Mouse (Mus musculus) embryo, embryonic 9.5 days (tissue): Measurements from ENCODE around the gene Nfic.

ENCODE experiments used
- DNase-seq: peaks from one replicate; pipeline ENCODE4 v3.0.0-alpha.2; 2017; ENCODE audit errors: extremely low spot score

Gene Nfic

DNA sequence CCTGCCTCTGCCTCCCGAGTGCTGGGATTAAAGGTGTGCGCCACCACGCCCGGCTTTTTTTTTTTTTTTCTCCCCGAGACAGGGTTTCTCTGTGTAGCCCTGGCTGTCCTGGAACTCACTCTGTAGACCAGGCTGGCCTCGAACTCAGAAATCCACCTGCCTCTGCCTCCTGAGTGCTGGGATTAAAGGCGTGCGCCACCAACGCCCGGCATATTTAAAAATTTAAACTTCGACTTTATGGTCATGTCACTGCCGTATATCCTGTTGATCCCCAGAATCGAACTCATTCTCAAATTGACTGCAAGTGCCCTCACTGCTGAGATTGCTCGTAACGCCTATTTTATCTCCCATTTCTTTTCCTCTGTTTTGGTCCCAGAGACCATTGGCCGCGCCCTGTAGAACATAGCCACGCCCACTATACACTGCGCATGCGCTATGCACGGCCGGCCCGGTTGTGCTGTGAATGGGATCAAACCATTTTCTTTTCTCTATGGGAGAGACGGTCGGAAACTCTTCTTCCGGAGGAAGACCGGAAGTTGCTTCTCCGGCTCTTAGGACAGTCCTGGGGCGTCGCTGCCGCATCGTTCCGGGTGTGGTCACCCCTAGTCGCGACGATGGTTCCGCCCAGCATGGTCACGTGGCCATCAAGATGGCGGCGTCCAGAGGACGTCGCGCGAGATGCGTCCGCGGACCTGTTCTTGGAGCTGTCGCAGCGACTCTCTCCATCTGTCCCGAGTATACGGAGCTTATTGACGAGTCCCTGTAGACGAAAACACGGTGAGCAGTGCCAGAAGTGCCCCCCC lies 71.4 kb downstream of the Nfic start, which contains the start of the genes Dohh and Gm48551:
Gene Dohh (plus strand): TSS at position 627 of the 803 bp plus-strand sequence.
Gene Gm48551 (plus strand): TSS at position 665 of the 803 bp plus-strand sequence.
- DNase-seq, result peak; percentile 99

GRCm38 (mm10) chr10:81382039-81382438 lies 73.4 kb downstream of the Nfic start:
- no peak for DNase-seq

- no peak for DNase-seq
These were observed 75.5 kb downstream of the Nfic start for GRCm38 (mm10) chr10:81379809-81380378.

DNA sequence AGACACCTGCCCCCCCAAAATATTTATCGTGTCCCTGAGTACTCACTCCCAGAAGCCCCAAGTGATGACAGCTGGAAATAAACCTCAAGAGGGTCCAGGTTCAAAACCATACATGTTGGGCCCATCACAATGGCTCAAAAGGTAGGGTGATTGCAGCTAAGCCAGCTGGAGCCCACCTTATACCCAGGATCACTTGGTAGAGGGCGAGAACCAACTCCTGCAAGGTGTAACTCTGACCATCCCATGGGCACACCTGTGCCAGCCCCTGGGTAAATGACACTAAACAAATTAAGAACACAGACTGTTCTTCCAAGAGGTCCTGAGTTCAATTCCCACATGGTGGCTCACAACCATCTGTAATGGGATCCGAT lies 76.3 kb downstream of the Nfic start:
- DNase-seq, result no peak

DNA sequence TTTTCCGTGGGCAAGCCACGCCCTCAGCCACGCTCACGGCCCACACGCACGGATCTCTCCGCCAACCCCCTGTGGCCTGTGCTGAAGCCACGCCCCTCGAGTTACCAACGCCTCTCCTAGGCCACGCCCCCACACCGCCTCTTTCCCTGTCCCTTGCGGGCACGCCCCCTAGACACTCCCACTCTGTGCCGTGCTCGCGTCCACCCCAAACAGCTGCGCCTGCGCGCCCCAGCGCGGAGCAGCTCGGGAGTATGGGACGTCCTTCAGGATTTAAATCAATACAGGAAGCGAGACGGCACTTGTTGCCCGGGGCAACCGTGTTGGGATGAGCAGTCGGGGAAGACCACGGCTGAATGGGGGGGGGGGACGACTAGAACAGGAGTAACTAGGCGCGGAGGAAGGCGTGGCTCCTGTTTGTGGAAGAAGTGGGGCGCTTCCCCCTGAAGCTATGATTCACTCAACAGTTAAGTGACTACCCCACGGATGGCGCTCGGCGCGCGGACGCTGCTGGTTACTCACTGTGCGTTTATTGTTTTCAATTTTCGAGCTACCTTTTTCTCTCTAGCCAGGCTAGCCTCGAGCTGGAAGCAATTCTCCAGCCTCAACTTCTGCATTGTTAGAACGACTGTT lies 76.8 kb downstream of the Nfic start:
- peak; percentile 100 for DNase-seq

DNA sequence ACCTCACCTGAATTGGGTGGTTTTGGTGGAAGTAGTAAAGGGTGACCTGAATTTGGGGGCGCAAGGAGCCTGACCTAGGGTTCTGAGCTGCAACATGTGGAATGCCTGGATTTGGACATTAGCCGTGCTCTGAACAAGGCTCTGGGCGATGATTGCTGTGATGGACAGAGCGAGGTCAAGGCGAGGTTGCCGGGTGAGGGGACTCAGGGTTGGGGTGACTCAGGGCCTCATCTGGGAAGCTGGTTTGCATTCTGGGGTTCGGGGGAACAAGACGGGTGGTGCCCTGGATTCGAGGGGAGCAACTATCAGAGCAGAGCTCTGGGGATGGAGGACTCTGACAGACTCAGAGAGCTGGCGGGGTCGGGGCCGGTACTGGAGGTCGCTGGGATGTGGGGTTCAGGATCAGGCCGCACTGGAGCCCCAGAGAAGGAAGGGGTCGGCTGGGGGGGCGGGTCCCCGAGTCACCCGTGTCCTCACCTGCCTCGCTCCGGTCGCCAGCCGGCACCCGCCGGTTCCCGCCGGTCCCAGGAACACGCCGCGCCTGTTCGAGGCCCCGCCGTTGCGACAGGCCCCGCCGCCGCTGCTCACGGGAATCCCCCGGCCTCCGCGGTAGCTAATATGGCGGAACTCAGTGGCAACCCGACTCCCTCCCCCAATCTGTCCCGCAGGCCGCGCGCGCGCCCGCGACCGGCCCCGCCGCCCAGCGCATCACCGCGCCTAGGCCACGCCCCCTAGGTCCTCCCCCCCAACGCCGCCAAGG lies 77.5 kb downstream of the Nfic start, which contains the start of gene Fzr1:
Gene Fzr1 (minus strand): TSS at position 724 of the 760 bp plus-strand sequence.
- no peak for DNase-seq

- no peak for DNase-seq
These were observed 78.1 kb downstream of the Nfic start for GRCm38 (mm10) chr10:81377362-81377664.

DNA sequence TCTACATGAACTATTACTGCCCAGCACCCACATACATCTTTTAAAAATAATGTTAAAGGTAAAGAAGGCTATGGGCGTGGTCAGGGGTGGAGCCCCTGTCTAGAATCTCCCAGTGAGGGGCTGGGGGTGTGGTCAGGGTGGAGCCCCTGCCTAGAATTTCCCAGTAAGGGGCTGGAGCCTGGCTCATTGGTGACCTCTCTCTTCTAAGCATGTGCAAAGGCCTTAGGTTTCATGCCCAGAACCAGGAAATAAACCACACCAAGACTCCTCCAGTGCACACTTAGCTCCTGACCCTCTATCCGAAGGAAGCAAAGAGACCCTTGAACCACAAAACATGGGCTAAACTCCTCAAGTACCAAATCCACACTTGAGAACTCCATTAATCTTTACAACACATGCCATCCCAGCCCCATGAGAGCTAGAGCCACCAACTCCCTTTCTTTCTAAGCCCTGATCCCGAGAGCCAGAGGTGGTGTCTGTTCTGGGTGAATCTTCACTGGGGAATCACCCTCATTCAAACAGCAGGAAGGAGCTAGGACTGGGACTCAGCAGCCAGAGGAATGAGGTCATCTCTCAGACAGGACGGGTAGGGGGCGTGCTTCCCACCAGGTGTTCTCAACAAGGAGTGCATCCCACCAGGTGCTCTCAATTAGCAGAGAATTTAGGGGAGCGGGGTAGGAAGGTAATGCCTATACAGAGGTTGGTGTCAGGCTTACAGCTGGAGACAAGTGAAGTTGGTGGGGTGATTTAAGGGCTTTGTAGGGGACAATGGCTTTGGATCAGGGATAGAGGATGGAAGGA lies 78.7 kb downstream of the Nfic start:
- no peak for DNase-seq

DNA sequence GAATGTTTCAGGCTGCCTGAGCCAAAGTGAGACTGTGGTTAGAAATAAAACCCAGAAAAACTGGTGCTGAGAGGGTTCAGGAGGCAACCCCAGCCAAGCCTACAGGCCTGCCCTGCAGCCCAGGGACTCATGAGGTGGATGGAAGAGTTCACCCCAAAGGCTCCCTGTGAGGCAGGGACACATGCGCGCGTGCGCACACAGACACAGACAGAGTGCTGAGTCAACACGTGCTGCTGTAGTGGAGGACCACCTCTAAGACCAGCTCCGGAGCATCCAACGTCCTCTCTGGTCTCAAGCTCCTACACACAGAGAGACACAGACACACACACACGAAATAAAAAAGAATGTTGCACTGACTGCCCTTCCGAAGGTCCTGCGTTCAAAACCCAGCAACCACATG lies 80.1 kb downstream of the Nfic start:
- no peak for DNase-seq

DNA sequence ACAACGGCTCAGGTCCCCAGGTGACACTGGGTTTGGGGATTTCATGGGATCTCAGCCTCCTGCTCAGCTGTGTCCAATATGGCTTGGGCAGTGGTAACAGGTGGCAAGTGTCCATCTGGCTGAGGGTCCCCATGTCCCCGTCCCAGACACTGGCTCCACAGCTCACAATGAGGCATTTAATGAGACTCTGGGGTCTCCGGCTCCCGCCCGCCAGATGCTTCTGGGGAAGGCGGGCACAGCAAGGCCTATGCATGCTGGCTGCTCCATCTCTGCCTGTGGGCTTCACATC lies 88.3 kb downstream of the Nfic start:
- DNase-seq, result no peak

GRCm38 (mm10) chr10:81366477-81367206 lies 88.8 kb downstream of the Nfic start:
- DNase-seq, result no peak

DNA sequence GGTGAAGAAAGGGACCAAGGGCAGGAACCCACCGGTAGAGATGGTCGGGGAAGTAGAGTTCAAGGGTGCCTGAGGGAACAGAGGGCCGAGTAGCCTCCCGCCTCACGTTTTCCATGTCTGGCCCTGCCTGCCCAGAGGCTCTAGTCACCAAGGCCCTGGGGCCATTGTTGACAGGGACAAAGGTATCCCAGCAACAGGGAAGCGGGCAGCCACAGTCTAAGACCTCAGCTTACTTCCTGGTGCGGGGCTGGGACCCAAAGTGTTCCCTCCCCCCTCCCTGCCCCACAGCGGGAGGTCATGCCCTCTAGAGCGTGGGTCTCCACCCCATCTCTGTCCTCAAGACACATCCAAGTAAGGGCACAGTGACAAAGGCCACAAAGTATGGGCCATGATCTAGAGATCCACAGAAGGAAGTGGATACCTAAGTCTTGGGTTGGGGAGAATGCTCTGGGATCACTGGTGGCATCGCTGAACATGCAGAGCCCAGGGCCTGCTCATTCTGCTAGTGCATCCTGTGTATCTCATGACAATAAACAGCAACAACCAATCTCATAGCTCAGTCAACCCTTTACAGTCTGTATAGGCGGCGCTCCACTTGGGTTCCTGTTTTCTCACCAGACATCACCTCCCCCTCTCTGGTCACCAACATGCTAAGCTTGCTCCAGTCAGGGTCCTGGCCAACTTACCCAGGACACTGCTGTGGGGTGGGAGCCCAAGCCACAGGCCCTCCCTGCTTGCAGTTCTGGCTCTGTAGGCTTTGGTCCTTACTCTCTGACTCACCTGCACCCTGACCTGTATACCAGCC lies 89.6 kb downstream of the Nfic start, which contains the start of gene 4930404N11Rik:
Gene 4930404N11Rik (minus strand): TSS at position 145 of the 805 bp plus-strand sequence.
- peak; percentile 70 for DNase-seq

DNA sequence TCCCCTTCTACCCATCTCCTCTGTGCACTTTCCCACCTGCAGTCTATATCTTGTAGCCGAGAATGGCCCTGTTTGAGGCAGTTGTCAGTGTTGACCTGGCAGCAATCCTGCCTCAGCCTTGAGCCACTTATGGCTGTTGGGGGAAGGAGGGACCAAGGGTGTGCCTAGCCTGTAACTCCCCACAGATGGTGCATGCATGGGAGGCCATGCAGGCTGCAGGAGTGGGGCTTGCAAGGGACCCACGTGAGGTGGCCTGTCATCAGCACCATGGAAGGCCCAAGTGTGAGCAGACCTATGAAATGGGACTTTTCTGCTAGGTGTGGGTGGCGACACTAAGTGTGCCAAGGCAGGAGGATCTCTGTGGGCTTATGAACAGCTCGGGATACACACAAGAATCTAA lies 90.4 kb downstream of the Nfic start:
- no peak for DNase-seq

DNA sequence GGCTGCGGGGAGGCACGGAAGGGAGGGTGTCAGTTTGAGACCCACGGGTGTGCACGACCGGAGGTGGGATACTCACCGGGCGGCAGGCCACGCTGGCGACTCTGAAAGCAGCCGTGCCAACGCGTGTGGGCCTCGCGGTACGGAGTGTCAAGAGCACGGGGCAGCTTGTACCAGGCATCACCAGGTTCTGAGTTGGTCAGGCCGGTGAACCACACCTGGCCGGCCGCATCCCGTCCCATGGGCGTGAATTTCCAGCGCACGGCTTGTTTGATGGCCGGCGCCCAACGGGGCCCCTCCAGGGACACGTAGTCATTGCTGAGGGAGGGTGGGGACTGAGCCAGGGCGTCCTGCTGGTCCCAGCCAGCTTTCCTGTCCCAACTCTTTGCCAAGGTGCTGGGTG lies 90.8 kb downstream of the Nfic start:
- no peak for DNase-seq

- DNase-seq, result no peak
These were observed 91.7 kb downstream of the Nfic start for GRCm38 (mm10) chr10:81363436-81364346.

- no peak for DNase-seq
These were observed 93.0 kb downstream of the Nfic start for GRCm38 (mm10) chr10:81362336-81362949.

- no peak for DNase-seq
These were observed 94.7 kb downstream of the Nfic start for GRCm38 (mm10) chr10:81360721-81361120.

DNA sequence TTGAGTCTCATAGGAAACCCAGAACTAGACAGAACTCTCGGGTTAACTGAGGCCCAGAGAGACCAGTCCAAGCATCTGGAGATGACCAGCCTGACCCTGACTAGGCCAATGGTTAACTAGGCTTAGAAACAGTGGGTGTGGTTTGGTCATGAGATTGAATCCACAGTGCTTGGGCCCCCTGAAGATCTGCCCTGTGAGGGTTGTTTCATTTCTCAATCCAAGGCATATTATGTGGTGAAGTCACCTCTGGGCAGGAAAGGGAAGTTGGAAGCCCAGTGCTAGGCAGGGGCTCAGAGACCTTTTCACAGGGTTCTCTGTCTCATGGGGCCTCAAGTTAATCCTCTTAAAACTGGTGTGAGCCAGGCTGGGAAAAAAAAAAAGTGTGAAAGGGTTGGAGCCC lies 96.6 kb downstream of the Nfic start:
- no peak for DNase-seq

- no peak for DNase-seq
These were observed 97.2 kb downstream of the Nfic start for GRCm38 (mm10) chr10:81358209-81358608.
